Mouse (Mus musculus): ENCODE results near the gene Btg3.

GRCm38 (mm10) chr16:78378493-78378892 is 1.5 kb upstream of the Btg3 start:
- TF ChIP-seq GATA1 (IDR thresholded peaks at IDR 0.05; ENCODE audit: low read length) = no peak
- no peak for TF ChIP-seq TAL1 (IDR thresholded peaks at IDR 0.05; ENCODE audit: low read length)
